In genomic region chr13:34651474-34651991, GRCm38 (mm10) we compare ENCODE assay signal across 8 mouse cellular contexts. TPM values are rescaled to one million over a fixed set of nuclear protein-coding genes. Genes with fewer than 3 reads are reported as not detected.
DNase-seq lines count a peak whose midpoint lies in the region; ATAC-seq lines count a peak whose summit lies in the region.

No protein-coding gene starts in this region.

- no peaks in the 10 kb centered on the region for H3K9me3 ChIP-seq in kidney, embryonic 14.5 days (ENCODE audit: control insufficient read depth, low read length)
- H3K9me3 ChIP-seq in embryonic facial prominence, embryonic 10.5 days: no peaks in the 10 kb centered on the region
- no peaks in the 10 kb centered on the region for H3K9me3 ChIP-seq in heart, embryonic 10.5 days

- H3K4me1 ChIP-seq in kidney, embryonic 14.5 days (ENCODE audit: control insufficient read depth, insufficient read depth, low read length): 0 out of 2 replicates have a peak, but pooled peaks cover 6% of the 10 kb centered on the region
- peaks cover 36% of the 10 kb centered on the region for H3K4me1 ChIP-seq in embryonic facial prominence, embryonic 10.5 days
- H3K4me1 ChIP-seq in heart, embryonic 10.5 days: peaks cover 39% of the 10 kb centered on the region

- H3K4me3 ChIP-seq in kidney, embryonic 14.5 days (ENCODE audit: low read length): peak overlapping the region; percentile 64
- H3K4me3 ChIP-seq in embryonic facial prominence, embryonic 10.5 days: peak overlapping the region; percentile 73
- peak overlapping the region; percentile 78 for H3K4me3 ChIP-seq in heart, embryonic 10.5 days

- no peak overlapping the region for H3K27ac ChIP-seq in kidney, embryonic 14.5 days (ENCODE audit: low read depth, low read length)
- peak overlapping the region; percentile 88 for H3K27ac ChIP-seq in embryonic facial prominence, embryonic 10.5 days (replicated peaks)
- H3K27ac ChIP-seq in heart, embryonic 10.5 days: peak overlapping the region; percentile 91

- 1% methylated on average over 24 of the region's 24 CpGs for WGBS in kidney, embryonic 14.5 days
- WGBS in embryonic facial prominence, embryonic 10.5 days: 2% methylated on average over 24 of the region's 24 CpGs
- WGBS in heart, embryonic 10.5 days: 2% methylated on average over 24 of the region's 24 CpGs

- H3K27me3 ChIP-seq in kidney, embryonic 14.5 days (ENCODE audit: control insufficient read depth, insufficient read depth, low read length): peaks cover 25% of the 10 kb centered on the region
- peaks cover 62% of the 10 kb centered on the region for H3K27me3 ChIP-seq in embryonic facial prominence, embryonic 10.5 days (replicated peaks; ENCODE audit: low read depth, poor library complexity, severe bottlenecking)
- H3K27me3 ChIP-seq in heart, embryonic 10.5 days (ENCODE audit: insufficient read depth, poor library complexity, severe bottlenecking): peaks cover 30% of the 10 kb centered on the region

- H3K36me3 ChIP-seq in kidney, embryonic 14.5 days (ENCODE audit: control insufficient read depth, insufficient read depth, low read length): no peaks in the 10 kb centered on the region
- H3K36me3 ChIP-seq in embryonic facial prominence, embryonic 10.5 days (replicated peaks): no peaks in the 10 kb centered on the region
- H3K36me3 ChIP-seq in heart, embryonic 10.5 days: no peaks in the 10 kb centered on the region

- H3K9ac ChIP-seq in kidney, embryonic 14.5 days (ENCODE audit: low read depth, low read length): peak overlapping the region; percentile 63

- peak overlapping the region; percentile 92 for H3K4me2 ChIP-seq in kidney, embryonic 14.5 days (replicated peaks; ENCODE audit: low read depth, low read length)

- no peak for DNase-seq in kidney, adult 9 months
- peak; percentile 72 for DNase-seq in embryonic facial prominence, embryonic 10.5 days (ENCODE audit: low spot score)
- no peak for DNase-seq in heart, embryonic 10.5 days (ENCODE audit: low spot score)
- DNase-seq in kidney, postnatal 14 days: peak; percentile 41
- DNase-seq in lung, postnatal 4 days: peak; percentile 64
- no peak for DNase-seq in thymus, postnatal 0 days (ENCODE audit: low spot score)
- no peak for DNase-seq in testis, postnatal 14 days (ENCODE audit: low spot score)

- 0 out of 2 replicates have a peak, but pooled peaks have one; percentile 25 for ATAC-seq in kidney, embryonic 14.5 days (ENCODE audit: low FRiP score, low TSS enrichment)

RNA-seq across cellular contexts. Expression of gene Pxdc1, which starts 1.8 kb away (rescaled TPM):
- 7.8 and 9.4 TPM in 2 replicates for polyA plus RNA-seq in kidney, embryonic 14.5 days (2014; fragmentation: Nextera tagmentation; extraction: Ambion mirVana)
- 4.1 TPM in 2 replicates for polyA plus RNA-seq in embryonic facial prominence, embryonic 10.5 days (2016; fragmentation: Nextera tagmentation; extraction: Ambion mirVana)
- 11.2 and 11.7 TPM in 2 replicates for polyA plus RNA-seq in heart, embryonic 10.5 days (2016; fragmentation: Nextera tagmentation; extraction: Ambion mirVana)
- polyA plus RNA-seq in thymus, postnatal 0 days (2015; fragmentation: Nextera tagmentation; extraction: Ambion mirVana): 4.6 and 6.6 TPM in 2 replicates

Comparison
In these comparisons a context has a peak if more than half of its experiments do, and no peak if none do; other contexts are left out.
1. DNase-seq: peak in embryonic facial prominence, embryonic 10.5 days (single experiment), kidney, postnatal 14 days (single experiment) and lung, postnatal 4 days (2 of 2); none in kidney, adult 9 months (single experiment), heart, embryonic 10.5 days (single experiment), thymus, postnatal 0 days (single experiment) and testis, postnatal 14 days (single experiment).
2. Peak in every context shown above with its lines, with median percentiles within 50 percentile points of each other: H3K4me3 ChIP-seq.